Mouse (Mus musculus) CD8-positive naive resting alpha-beta T cell, adult 57 days (primary cell): ENCODE measurements around the gene Nampt. TPM values are rescaled to one million over a fixed set of nuclear protein-coding genes. Genes with fewer than 3 reads are reported as not detected.

Experiments
- total RNA-seq: library from RNA; stranded (reverse); gene quantifications from one replicate; pipeline ENCODE4 v1.2.4, GENCODE M21; 2023

Gene Nampt
- total RNA-seq, result 23.6 TPM

DNA sequence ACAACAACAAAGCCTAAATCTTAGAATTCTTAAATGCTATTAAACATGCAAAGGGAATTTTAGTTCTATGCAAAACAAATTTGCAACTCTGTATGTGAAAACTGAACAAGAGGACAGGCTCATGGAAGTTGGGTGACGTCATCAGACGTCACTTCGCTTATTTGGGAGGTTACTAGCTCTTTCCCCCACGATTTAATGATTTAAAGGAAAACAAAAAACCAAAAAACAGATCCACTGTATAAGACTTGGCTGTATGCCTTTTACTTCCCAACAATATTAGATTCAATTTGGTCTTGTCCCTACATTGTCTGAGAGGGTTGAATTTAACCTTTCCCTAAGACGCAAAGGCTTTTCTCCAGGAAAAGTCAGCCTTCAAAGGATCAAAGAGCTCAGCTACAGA, at the start of gene Nampt:
Nampt (plus strand) TSS at position 130 of the 400 bp plus-strand sequence.

Other genes with a start within 250 kb of the Nampt start
- gene Sypl, start 134.3 kb downstream of the Nampt start, total RNA-seq, result 19.7 TPM